Mouse (Mus musculus) A20 (cell line): ENCODE data around the gene Arhgap22.

Source experiments
- DNase-seq: peaks from one replicate; pipeline ENCODE4 v3.0.0-alpha.2; 2011; ENCODE audit warnings: low read depth, low spot score

The Arhgap22 gene

DNA sequence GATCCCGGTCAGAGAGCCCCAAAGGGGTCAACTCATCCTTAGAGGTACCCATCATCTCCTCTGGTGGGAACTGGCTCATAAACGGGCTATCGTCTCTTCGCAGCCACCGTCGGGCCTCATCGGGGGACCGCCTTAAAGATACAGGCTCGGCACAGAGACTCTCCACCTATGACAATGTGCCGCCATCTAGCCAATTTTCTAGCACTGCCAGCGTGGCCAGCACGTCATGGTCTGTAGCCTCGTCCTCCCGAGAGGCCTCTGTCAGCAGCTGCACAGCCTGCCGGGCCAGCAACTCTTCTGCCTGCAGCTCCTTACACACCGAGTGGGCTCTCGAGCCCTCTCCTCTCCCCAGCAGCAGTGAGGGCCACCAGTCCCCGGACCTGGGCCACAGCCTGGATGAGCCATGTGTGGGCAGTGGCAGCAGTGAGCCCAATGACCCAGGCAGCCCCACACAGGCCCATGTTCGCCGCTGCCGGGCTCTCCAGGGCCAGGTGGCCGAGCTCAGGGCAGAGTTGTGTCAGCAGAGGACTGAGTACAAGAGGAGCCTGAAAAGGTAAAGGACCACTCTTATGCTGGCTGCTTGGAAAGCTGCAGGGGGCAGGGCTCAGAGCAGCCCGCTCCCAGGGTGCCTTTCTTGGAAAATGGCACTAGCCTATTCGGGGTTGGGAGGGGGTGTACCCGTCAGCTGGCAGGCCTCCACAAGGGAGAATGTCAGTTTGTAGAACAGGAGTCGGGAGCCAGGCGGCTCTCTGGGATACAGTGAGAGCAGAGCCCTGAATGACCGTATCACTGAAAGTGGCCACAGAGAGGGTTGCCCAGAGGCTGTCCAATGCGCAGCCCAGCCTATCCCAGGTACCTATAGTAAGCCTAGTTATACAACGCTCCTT is 153.3 kb downstream of the Arhgap22 start:
- DNase-seq = no peak

DNA sequence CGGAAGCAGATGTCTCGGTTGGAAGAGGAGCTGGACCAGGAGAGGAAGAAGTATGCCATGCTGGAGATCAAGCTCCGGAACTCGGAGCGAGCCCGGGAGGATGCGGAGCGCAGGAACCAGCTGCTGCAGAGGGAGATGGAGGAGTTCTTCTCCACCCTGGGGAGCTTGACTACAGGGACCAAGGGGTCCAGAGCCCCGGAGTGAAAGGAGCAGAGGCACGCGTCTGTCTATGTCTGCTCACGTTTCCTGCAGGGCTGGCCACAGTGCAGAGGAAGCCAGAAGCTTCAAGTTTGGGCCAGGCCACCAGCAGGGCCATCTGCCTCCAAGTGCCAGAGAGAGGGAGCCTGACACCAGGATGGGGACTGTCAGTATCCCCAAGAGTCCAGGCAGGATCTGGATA is 155.5 kb downstream of the Arhgap22 start:
- no peak for DNase-seq

DNA sequence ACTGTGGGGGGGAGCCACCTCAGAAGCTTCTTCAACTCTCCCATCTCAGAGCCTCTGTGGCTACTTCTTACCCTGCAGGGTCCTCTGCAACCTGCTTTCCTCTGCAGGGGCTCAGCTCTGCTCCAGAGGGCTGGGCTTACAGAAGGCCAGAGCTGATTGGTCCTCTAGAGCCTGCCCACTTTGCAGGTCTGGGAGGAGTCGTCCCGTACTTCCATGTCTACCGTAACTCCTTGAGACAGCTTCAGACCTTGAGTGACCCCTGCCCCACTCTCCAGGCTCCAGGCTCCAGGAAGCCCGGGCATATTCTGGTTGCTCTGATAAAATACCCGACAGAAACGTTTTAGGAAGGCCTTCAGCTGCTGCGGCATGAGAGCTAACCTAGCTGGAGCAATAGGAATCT is 156.2 kb downstream of the Arhgap22 start:
- no peak for DNase-seq

DNA sequence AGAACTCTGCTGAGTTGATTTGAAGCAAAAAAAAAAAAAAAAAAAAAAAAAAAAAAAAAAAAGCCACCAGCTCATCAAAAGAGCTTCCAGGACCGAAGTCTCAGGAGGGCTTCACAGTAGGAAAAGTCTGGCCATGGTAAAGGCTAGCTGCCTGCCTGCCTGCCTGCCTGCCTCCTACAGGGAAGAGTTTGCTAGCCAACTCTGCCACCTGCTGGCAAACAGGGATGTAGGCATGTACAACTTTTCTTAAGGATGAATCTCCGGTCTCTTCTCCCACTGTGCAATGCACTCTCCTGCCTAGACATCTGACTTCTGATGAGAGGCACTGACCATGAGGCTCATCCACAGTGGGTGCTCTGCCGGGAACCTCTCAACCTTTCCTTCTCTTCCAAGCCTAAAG is 157.4 kb downstream of the Arhgap22 start:
- DNase-seq = peak; percentile 50

DNA sequence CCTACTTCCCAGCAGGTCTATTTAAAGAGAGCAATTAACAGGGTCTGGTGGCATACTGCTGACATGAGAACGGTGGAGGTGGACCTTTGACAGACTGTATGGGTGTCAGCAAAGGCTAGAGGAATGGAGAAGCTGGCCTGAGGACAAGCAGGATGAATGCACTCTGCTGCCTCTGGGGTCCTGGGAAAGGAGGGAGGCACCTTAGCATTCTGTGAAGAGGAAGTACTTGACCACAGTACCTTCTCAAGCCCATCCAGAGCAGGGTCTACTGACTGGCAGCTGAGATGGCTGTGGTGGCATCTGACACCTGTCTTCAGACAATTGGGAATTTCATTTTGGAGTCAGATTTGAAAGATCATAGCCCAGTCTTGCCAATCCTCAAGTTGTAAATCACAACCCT is 159.4 kb downstream of the Arhgap22 start:
- DNase-seq = no peak

DNA sequence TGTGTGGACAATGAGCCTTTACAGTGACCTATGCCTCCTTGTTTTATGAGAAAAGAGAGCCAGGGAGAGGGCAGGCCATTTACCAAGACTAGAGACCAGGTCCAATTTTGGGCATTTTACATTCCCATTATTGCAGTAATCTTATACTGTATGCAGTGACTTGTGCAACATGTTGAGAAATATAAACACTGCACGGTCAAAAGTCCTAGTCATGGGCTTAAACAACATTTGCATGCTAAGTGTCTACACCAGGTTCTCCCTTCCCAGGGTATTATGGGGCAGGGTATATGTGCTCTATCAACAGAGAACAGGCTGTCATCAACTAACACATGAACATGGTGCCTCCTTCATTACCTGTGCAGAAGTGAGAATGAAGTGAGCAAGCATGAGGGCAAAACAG is 160.3 kb downstream of the Arhgap22 start:
- DNase-seq = no peak

DNA sequence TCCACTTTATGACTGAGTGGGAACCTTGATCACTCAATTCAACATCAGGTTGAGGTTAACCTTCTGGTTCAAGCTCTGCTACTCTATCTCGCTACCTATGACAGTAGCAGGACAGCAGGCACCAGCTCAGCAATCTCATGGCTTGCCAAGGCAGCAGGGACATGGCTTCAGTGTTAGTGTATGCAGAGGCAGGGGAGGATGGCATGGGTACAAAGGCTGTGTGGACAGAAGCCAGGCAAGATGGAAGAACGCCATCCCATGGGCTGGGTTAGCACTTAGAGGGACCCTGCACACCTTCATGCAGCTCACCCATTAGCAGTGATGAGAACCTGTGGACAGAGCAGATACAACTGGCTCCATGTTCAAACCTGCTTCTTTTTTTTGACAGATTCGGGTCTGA is 163.4 kb downstream of the Arhgap22 start:
- DNase-seq = no peak

DNA sequence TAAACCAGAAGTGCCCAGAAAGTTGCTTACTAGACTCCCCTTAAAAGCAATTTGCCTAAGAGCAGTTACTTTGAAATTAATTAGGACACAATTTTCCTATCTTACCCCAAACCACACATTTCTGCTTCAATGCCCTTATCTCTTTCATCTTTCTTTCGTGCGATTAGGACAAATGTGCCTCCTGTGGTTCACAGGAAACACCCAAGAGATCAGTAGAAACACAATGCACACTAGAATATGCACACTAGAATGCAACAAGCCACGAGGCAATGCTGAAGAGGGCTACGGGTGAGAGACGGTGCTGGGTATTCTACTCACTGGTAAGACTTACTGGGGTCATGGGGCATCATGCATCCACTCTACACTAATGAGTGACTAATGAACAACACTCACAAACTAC is 164.9 kb downstream of the Arhgap22 start:
- DNase-seq = no peak

DNA sequence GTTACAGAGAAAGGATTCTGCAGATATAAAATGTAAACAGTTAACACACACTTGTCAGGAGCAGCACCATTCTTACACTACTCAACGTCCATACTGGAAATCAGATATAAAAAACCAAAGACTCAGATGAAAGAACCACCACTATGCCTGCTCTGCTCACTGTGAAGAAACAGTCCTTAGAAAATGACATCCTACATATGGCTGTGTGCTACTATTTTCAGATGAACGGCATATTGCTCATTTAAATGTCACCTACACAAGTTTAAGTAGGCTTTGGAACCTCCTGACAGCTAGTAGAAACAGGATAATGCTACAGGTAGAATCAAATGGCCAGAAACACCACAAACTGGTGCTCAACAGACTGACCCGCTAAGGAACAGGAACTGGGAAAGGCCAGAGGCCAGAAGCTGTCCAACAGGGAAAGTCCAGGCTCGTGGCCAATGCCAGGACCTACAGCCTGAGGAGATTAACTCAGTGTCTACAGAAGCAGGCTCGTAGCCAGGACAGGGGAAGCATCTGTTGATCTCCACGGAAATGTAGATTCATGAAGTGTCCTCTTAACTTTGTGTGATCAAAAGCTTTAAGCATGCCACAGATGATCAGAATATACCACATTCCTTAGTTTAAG is 167.1 kb downstream of the Arhgap22 start:
- no peak for DNase-seq

DNA sequence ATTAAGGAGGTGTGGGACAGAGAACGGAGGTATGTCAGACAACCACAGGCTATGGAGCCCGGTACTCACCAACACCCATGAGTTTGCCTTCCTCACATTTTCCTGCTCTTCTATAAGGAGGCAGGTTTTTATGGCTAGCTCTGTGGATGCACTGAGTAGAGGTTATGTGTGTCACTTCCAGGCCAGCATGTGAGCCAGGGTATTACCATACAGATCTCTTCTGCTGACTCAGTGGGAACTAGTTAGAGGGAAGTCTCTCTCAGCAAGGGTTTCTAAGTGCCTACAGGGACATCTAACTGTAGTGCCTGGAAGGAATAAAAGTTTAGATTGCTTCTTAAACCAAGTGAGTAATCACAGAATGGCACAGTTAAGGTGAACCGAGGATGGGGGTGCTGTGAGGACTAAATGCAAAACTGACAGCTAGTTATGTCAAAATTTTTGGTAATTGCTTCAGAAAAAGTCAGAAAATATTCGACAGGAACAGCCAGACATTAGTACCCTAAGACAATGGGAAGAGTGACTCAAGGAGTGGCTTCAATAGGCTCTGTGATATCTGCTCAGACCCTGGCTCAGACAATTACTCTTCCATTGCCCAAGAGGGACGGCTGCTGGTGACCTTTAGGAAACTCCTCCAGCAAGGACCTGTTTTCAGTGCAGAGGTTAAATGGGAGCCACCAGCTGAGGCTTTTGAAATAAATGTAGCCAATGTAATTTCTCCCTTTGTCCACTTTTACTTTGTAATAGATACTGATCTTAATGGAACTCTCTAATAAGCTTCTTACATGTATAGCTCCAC is 184.4 kb downstream of the Arhgap22 start:
- DNase-seq = no peak

DNA sequence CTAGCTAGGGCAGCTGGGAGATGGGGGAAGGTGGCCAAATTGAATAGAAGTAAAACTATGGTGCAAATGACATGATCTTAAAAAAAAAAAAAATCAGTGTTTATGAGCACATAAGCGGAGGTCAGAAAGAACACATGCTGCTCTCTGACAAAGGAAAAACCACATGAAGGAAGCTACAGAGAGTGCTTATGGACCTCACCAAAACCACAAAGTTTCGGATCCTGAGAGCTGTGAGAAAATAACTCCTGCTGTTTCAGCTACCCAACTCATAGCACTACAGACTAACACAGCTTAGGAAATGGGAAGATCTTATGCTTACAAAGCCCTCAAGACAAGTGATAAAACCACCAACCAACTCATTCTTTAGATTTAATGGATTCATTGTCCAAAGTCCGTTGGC is 186.2 kb downstream of the Arhgap22 start:
- DNase-seq = no peak

DNA sequence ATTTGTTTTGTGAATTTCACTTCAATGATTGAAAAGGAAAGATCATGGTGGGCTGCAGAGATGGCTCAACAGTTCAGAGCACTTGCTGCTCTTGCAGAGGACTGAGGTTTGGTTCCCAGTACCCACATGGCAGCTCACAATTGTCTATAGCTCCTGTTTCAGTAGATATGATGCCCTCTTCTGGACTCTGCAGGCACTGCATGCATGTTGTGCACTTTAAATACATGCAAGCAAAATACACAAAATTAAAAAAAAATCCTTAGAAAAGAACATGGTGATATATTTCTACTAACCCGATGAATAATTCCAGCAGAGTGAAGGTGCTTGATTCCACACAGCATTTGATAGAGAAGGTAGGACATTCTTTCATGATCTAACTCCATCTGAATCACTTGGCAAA is 188.5 kb downstream of the Arhgap22 start:
- DNase-seq = peak; percentile 29

DNA sequence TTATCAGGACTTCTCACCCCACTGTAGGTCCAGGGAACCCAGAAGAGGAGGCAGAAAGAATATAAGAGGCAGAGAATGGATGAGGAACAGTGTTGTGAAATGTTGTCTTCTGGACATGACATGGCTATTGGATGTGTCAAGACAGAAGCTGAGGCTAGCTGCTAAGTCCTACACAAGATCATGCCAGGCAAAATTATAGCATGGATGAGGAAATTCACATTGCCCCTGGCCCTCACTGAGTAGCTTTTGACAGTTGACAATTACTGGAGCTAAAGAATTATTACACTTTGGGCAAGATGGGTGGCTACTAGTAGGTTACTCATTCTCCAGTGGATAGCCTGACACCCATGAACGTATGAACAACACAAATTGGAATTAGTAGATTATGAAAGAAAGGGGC is 201.9 kb downstream of the Arhgap22 start:
- no peak for DNase-seq

DNA sequence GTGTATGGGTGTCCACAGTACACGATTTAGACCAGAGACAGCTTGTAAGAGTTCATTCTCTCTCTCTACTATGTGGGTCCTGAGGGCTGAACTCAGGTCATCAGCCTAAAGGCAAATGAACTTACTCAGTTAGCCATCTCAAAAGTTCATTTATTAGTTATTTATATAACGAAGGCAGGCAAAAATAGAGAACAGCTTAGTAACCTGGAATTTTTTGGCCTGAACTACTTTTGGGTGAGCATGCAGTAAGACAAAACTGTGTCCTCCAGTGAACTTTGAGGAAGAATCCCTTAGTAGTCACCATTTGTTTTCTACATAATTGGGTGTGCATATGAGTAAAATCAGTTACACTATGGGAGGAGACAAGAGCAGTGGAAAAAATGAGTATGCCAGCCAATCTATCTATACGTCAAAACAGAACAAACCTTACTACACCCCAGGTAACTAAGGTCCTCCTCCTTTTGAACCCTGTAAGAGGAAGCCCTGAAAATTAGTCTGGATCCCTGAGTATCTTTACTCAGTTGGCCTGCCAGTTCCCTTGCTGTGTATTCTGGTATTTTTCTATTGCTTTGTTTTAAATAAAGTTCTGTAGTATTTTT is 204.6 kb downstream of the Arhgap22 start:
- no peak for DNase-seq
